Mouse (Mus musculus): ENCODE data around the gene Pla2g1b. TPM values are rescaled to one million over a fixed set of nuclear protein-coding genes. Genes with fewer than 3 reads are reported as not detected.

Pla2g1b gene
- 0.67 TPM in 1 of 2 replicates, not detected in the other for polyA plus RNA-seq (2014; fragmentation: Nextera tagmentation; extraction: Ambion mirVana)

- no peaks in the 10 kb centered on the region for H3K9me3 ChIP-seq (ENCODE audit: control insufficient read depth, low read length)
- H3K27me3 ChIP-seq (ENCODE audit: control insufficient read depth, insufficient read depth, low read length): no peaks in the 10 kb centered on the region
- H3K4me3 ChIP-seq (replicated peaks; ENCODE audit: low read length): no peak within 1 kb of the TSS
- H3K4me2 ChIP-seq (replicated peaks): no peak within 1 kb of the TSS
- no peaks in the 10 kb centered on the region for H3K36me3 ChIP-seq (replicated peaks; ENCODE audit: control insufficient read depth, insufficient read depth)
- DNase-seq (ENCODE audit: low spot score) (no peak), ATAC-seq (ENCODE audit: low FRiP score) (no peak)
- WGBS: 50% methylated on average over 9 of the region's 9 CpGs
- no peaks in the 10 kb centered on the region for H3K4me1 ChIP-seq (replicated peaks; ENCODE audit: control insufficient read depth, insufficient read depth, low read length)
- no peak within 1 kb of the TSS for H3K9ac ChIP-seq
- H3K27ac ChIP-seq: no peak within 1 kb of the TSS
These were observed at the start of gene Pla2g1b for GRCm38 (mm10) chr5:115465642-115466420. Pla2g1b (plus strand) TSS chr5:115466262.

GRCm38 (mm10) chr5:115428831-115429358 lies 37.2 kb upstream of the Pla2g1b start:
- ATAC-seq (ENCODE audit: low FRiP score) (no peak), DNase-seq (ENCODE audit: low spot score) (no peak)
- Histone ChIP-seq H3K4me1 (replicated peaks; ENCODE audit: control insufficient read depth, insufficient read depth, low read length) (peaks cover 41% of the 10 kb centered on the region), H3K9ac (peak overlapping the region; percentile 100), H3K36me3 (replicated peaks; ENCODE audit: control insufficient read depth, insufficient read depth) (peaks cover 17% of the 10 kb centered on the region), H3K4me3 (replicated peaks; ENCODE audit: low read length) (peak overlapping the region; percentile 98), H3K27me3 (ENCODE audit: control insufficient read depth, insufficient read depth, low read length) (no peaks in the 10 kb centered on the region), H3K27ac (peak overlapping the region; percentile 100), H3K4me2 (replicated peaks) (peak overlapping the region; percentile 83), H3K9me3 (ENCODE audit: control insufficient read depth, low read length) (no peaks in the 10 kb centered on the region)
- under 1% methylated on average over 20 of the region's 20 CpGs for WGBS

- Histone ChIP-seq H3K4me3 (replicated peaks; ENCODE audit: low read length) (peak within 1 kb of the TSS; percentile 98), H3K4me1 (replicated peaks; ENCODE audit: control insufficient read depth, insufficient read depth, low read length) (peaks cover 47% of the 10 kb centered on the region), H3K9ac (peak within 1 kb of the TSS; percentile 100), H3K27ac (peak within 1 kb of the TSS; percentile 100), H3K27me3 (ENCODE audit: control insufficient read depth, insufficient read depth, low read length) (no peaks in the 10 kb centered on the region), H3K9me3 (ENCODE audit: control insufficient read depth, low read length) (no peaks in the 10 kb centered on the region), H3K4me2 (replicated peaks) (peak within 1 kb of the TSS; percentile 83), H3K36me3 (replicated peaks; ENCODE audit: control insufficient read depth, insufficient read depth) (peaks cover 20% of the 10 kb centered on the region)
- WGBS: under 1% methylated on average over 43 of the region's 117 CpGs
- DNase-seq (ENCODE audit: low spot score) (no peak), ATAC-seq (ENCODE audit: low FRiP score) (peak; percentile 72)
These were observed 36.5 kb upstream of the Pla2g1b start, which contains the start of gene Msi1 for GRCm38 (mm10) chr5:115429359-115430186. Msi1 (plus strand) TSS chr5:115429599.

GRCm38 (mm10) chr5:115430187-115430960 lies 35.7 kb upstream of the Pla2g1b start:
- ATAC-seq (ENCODE audit: low FRiP score): no peak
- Histone ChIP-seq H3K36me3 (replicated peaks; ENCODE audit: control insufficient read depth, insufficient read depth) (peaks cover 20% of the 10 kb centered on the region), H3K27me3 (ENCODE audit: control insufficient read depth, insufficient read depth, low read length) (no peaks in the 10 kb centered on the region), H3K9ac (peak overlapping the region; percentile 100), H3K4me3 (replicated peaks; ENCODE audit: low read length) (peak overlapping the region; percentile 98), H3K4me1 (replicated peaks; ENCODE audit: control insufficient read depth, insufficient read depth, low read length) (peaks cover 55% of the 10 kb centered on the region), H3K9me3 (ENCODE audit: control insufficient read depth, low read length) (no peaks in the 10 kb centered on the region), H3K4me2 (replicated peaks) (peak overlapping the region; percentile 83), H3K27ac (peak overlapping the region; percentile 100)
- under 1% methylated on average over 63 of the region's 73 CpGs for WGBS
- DNase-seq (ENCODE audit: low spot score): no peak

DNA sequence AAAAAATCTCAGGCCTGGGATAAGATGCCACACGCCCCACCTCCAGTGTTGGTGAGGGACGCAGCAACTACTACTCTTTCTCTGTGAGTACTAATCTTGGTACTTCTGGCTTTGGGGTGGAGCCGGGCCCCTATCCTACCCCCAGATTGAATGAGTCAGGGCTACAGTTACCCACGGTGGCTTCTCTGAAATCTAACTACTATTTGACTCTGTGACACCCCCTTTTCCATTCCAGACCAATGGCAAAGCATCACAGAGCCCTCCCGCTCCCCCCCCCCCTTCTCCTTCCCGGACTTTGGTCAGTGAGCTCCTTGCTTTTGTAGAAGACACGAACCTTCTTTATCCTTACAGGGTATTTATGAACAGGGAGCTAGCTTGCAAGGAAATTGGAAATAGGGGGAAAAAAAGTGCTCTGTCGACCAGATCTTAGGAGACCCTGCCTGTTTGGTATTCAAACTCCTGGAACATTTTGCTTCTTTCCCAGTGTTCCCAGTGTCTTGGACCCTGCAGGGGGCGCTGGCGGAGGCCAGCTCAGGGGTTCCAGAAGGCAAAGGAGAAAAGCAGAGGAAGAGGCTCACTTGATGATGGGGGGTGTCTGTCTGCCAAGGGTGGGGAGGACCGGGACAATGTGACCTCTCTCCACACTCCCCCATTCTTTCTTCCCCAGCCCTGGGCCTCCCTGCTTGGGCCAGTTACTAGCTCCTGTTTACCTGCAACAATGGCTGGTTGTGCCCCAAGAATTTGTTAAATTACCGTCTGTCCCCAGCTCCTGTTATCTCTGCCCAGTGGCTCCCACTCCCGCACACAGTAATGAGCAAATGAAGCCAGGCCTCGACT lies 34.8 kb upstream of the Pla2g1b start:
- H3K4me3 ChIP-seq (replicated peaks; ENCODE audit: low read length): peak overlapping the region; percentile 98
- H3K4me1 ChIP-seq (replicated peaks; ENCODE audit: control insufficient read depth, insufficient read depth, low read length): peaks cover 64% of the 10 kb centered on the region
- 4% methylated on average over 14 of the region's 14 CpGs for WGBS
- H3K27ac ChIP-seq: peak overlapping the region; percentile 100
- ATAC-seq (ENCODE audit: low FRiP score) (no peak), DNase-seq (ENCODE audit: low spot score) (peak; percentile 68)
- H3K4me2 ChIP-seq (replicated peaks): peak overlapping the region; percentile 83
- peak overlapping the region; percentile 100 for H3K9ac ChIP-seq
- H3K36me3 ChIP-seq (replicated peaks; ENCODE audit: control insufficient read depth, insufficient read depth): peaks cover 20% of the 10 kb centered on the region
- H3K27me3 ChIP-seq (ENCODE audit: control insufficient read depth, insufficient read depth, low read length): no peaks in the 10 kb centered on the region
- H3K9me3 ChIP-seq (ENCODE audit: control insufficient read depth, low read length): no peaks in the 10 kb centered on the region

GRCm38 (mm10) chr5:115431898-115432259 lies 34.2 kb upstream of the Pla2g1b start:
- H3K27ac ChIP-seq: peak overlapping the region; percentile 100
- 2% methylated on average over 7 of the region's 7 CpGs for WGBS
- H3K9ac ChIP-seq: peak overlapping the region; percentile 100
- DNase-seq (ENCODE audit: low spot score) (no peak), ATAC-seq (ENCODE audit: low FRiP score) (no peak)
- H3K36me3 ChIP-seq (replicated peaks; ENCODE audit: control insufficient read depth, insufficient read depth): peaks cover 20% of the 10 kb centered on the region
- H3K4me1 ChIP-seq (replicated peaks; ENCODE audit: control insufficient read depth, insufficient read depth, low read length): peaks cover 70% of the 10 kb centered on the region
- H3K4me2 ChIP-seq (replicated peaks): peak overlapping the region; percentile 83
- H3K4me3 ChIP-seq (replicated peaks; ENCODE audit: low read length): peak overlapping the region; percentile 98
- H3K27me3 ChIP-seq (ENCODE audit: control insufficient read depth, insufficient read depth, low read length): no peaks in the 10 kb centered on the region
- no peaks in the 10 kb centered on the region for H3K9me3 ChIP-seq (ENCODE audit: control insufficient read depth, low read length)

- peak overlapping the region; percentile 100 for H3K27ac ChIP-seq
- H3K4me2 ChIP-seq (replicated peaks): peak overlapping the region; percentile 83
- 31% methylated on average over 11 of the region's 11 CpGs for WGBS
- no peaks in the 10 kb centered on the region for H3K27me3 ChIP-seq (ENCODE audit: control insufficient read depth, insufficient read depth, low read length)
- H3K4me1 ChIP-seq (replicated peaks; ENCODE audit: control insufficient read depth, insufficient read depth, low read length): peaks cover 76% of the 10 kb centered on the region
- ATAC-seq (ENCODE audit: low FRiP score): no peak
- H3K36me3 ChIP-seq (replicated peaks; ENCODE audit: control insufficient read depth, insufficient read depth): peaks cover 20% of the 10 kb centered on the region
- no peak for DNase-seq (ENCODE audit: low spot score)
- H3K9me3 ChIP-seq (ENCODE audit: control insufficient read depth, low read length): no peaks in the 10 kb centered on the region
- H3K9ac ChIP-seq: peak overlapping the region; percentile 100
- H3K4me3 ChIP-seq (replicated peaks; ENCODE audit: low read length): peak overlapping the region; percentile 98
These were observed 33.7 kb upstream of the Pla2g1b start for GRCm38 (mm10) chr5:115432395-115432794.

- Histone ChIP-seq H3K9ac (peak overlapping the region; percentile 100), H3K36me3 (replicated peaks; ENCODE audit: control insufficient read depth, insufficient read depth) (peaks cover 25% of the 10 kb centered on the region), H3K27me3 (ENCODE audit: control insufficient read depth, insufficient read depth, low read length) (no peaks in the 10 kb centered on the region), H3K9me3 (ENCODE audit: control insufficient read depth, low read length) (no peaks in the 10 kb centered on the region), H3K4me1 (replicated peaks; ENCODE audit: control insufficient read depth, insufficient read depth, low read length) (peaks cover 80% of the 10 kb centered on the region), H3K4me2 (replicated peaks) (peak overlapping the region; percentile 83), H3K27ac (peak overlapping the region; percentile 100), H3K4me3 (replicated peaks; ENCODE audit: low read length) (peak overlapping the region; percentile 98)
- ATAC-seq (ENCODE audit: low FRiP score): no peak
- DNase-seq (ENCODE audit: low spot score): no peak
- 63% methylated on average over 8 of the region's 8 CpGs for WGBS
These were observed 32.9 kb upstream of the Pla2g1b start for GRCm38 (mm10) chr5:115433191-115433590.

Data from hindbrain, embryonic 14.5 days (tissue).